Mouse (Mus musculus) stomach, embryonic 14.5 days (tissue): Measurements from ENCODE around the gene Olfr872. TPM values are rescaled to one million over a fixed set of nuclear protein-coding genes. Genes with fewer than 3 reads are reported as not detected.
"Not testable (repeated sequence)": the region's sequence is repeated elsewhere in the genome, so short reads cannot be mapped to it uniquely, and the experiment has no call there.

ENCODE experiments used
- ATAC-seq: fragments of 200-750 bp; cut with Nextera tagmentation; 2 replicates; pipeline ENCODE4 v1.8.0; 2017; ENCODE audit warnings: low read depth, moderate TSS enrichment; ENCODE audit not compliant: insufficient number of reproducible peaks, insufficient read depth, low FRiP score
- H3K27ac ChIP-seq: fragments of 300-500 bp; sonication (generic); 2 replicates; pipeline ENCODE4 v1.5.1; 2014; ENCODE audit warnings: mild to moderate bottlenecking, low read length, moderate library complexity, mixed read lengths
- H3K27me3 ChIP-seq: fragments of 300-500 bp; sonication (generic); 2 replicates; pipeline ENCODE4 v1.6.1; 2014; ENCODE audit warnings: low read length, control low read depth, mixed read lengths; ENCODE audit not compliant: control insufficient read depth, insufficient read depth
- H3K36me3 ChIP-seq: fragments of 300-500 bp; sonication (generic); 2 replicates; pipeline ENCODE4 v1.6.1; 2014; ENCODE audit warnings: mild to moderate bottlenecking, control low read depth, low read length, moderate library complexity, mixed read lengths; ENCODE audit not compliant: control insufficient read depth, insufficient read depth
- H3K4me1 ChIP-seq: fragments of 300-500 bp; sonication (generic); 2 replicates; pipeline ENCODE4 v1.6.1; 2014; ENCODE audit warnings: low read length, control low read depth, mixed read lengths; ENCODE audit not compliant: control insufficient read depth, insufficient read depth
- H3K4me2 ChIP-seq: fragments of 300-500 bp; sonication (generic); replicated peaks from 2 replicates; pipeline ENCODE4 v1.6.1; 2014; ENCODE audit warnings: low read depth, low read length, control low read depth
- H3K4me3 ChIP-seq: fragments of 300-500 bp; sonication (generic); 2 replicates; pipeline ENCODE4 v1.5.1; 2014; ENCODE audit warnings: low read depth, low read length, control low read depth
- H3K9ac ChIP-seq: fragments of 300-500 bp; sonication (generic); replicated peaks from 2 replicates; pipeline ENCODE4 v1.6.1; 2014; ENCODE audit warnings: low read depth, mild to moderate bottlenecking, control low read depth, low read length, moderate library complexity, mixed read lengths
- H3K9me3 ChIP-seq: fragments of 300-500 bp; sonication (generic); 2 replicates; pipeline ENCODE4 v1.6.1; 2016; ENCODE audit warnings: low read depth, low read length, control low read depth; ENCODE audit not compliant: control insufficient read depth
- WGBS: fragments of 180-500 bp; shearing (Covaris S2); extraction: QIAGEN DNeasy Blood & Tissue Kit; methylation state at CpG from one replicate; pipeline ENCODE4 v1.1.7; 2014; 5-methylcytosine and 5-hydroxymethylcytosine counted together
- polyA plus RNA-seq: library from polyadenylated mRNA; unstranded; fragments of >200 nt; fragmentation: Nextera tagmentation; extraction: Ambion mirVana; gene quantifications from 2 replicates; pipeline ENCODE4 v1.2.1, GENCODE M21; 2014

Gene Olfr872
- not detected in 2 replicates for polyA plus RNA-seq

GRCm38 (mm10) chr9:20236819-20237218, at the start of gene Olfr872:
TSS of gene Olfr872 (plus strand) at chr9:20237119.
- ATAC-seq = no peak

GRCm38 (mm10) chr9:20202131-20202530, 34.8 kb upstream of the Olfr872 start:
- no peaks in the 10 kb centered on the region for H3K36me3 ChIP-seq
- no peak overlapping the region for H3K4me3 ChIP-seq
- no peak overlapping the region for H3K4me2 ChIP-seq
- no peaks in the 10 kb centered on the region for H3K27me3 ChIP-seq
- H3K27ac ChIP-seq = no peak overlapping the region
- no peaks in the 10 kb centered on the region for H3K4me1 ChIP-seq
- no peak overlapping the region for H3K9ac ChIP-seq
- WGBS = 71% methylated on average over 1 of the region's 1 CpGs
- H3K9me3 ChIP-seq = no peaks in the 10 kb centered on the region; the same call in 1 of the 2 replicates
- no peak for ATAC-seq

More at GRCm38 (mm10) chr9:20236819-20237218, at the start of gene Olfr872:
- Histone ChIP-seq H3K27ac (no peak within 1 kb of the TSS), H3K4me3 (no peak within 1 kb of the TSS), H3K27me3 (no peaks in the 10 kb centered on the region), H3K9ac (no peak within 1 kb of the TSS), H3K4me1 (no peaks in the 10 kb centered on the region), H3K4me2 (no peak within 1 kb of the TSS), H3K36me3 (no peaks in the 10 kb centered on the region), H3K9me3 (no peaks in the 10 kb centered on the region)

GRCm38 (mm10) chr9:20203413-20203984, 33.4 kb upstream of the Olfr872 start:
- not testable (repeated sequence) for H3K27ac ChIP-seq, H3K9ac ChIP-seq, H3K4me3 ChIP-seq, H3K36me3 ChIP-seq, ATAC-seq, H3K27me3 ChIP-seq, H3K9me3 ChIP-seq, H3K4me1 ChIP-seq, H3K4me2 ChIP-seq
- WGBS = 83% methylated on average over 7 of the region's 7 CpGs

- no peak overlapping the region for H3K9ac ChIP-seq
- H3K4me2 ChIP-seq = no peak overlapping the region
- no peaks in the 10 kb centered on the region for H3K36me3 ChIP-seq
- H3K27ac ChIP-seq = no peak overlapping the region
- no peak overlapping the region for H3K4me3 ChIP-seq
- H3K4me1 ChIP-seq = no peaks in the 10 kb centered on the region
- 45% methylated on average over 1 of the region's 1 CpGs for WGBS
- no peak for ATAC-seq
- 0 out of 2 replicates have a peak, but pooled peaks cover 4% of the 10 kb centered on the region for H3K9me3 ChIP-seq
- H3K27me3 ChIP-seq = no peaks in the 10 kb centered on the region
These were observed 26.1 kb upstream of the Olfr872 start for GRCm38 (mm10) chr9:20210812-20211211.

GRCm38 (mm10) chr9:20211477-20211876, 25.4 kb upstream of the Olfr872 start:
- no peaks in the 10 kb centered on the region for H3K4me1 ChIP-seq
- no peak for ATAC-seq
- no peaks in the 10 kb centered on the region for H3K36me3 ChIP-seq
- no peak overlapping the region for H3K4me2 ChIP-seq
- no peak overlapping the region for H3K9ac ChIP-seq
- H3K4me3 ChIP-seq = no peak overlapping the region
- 66% methylated on average over 2 of the region's 2 CpGs for WGBS
- H3K9me3 ChIP-seq = 0 out of 2 replicates have a peak, but pooled peaks cover 4% of the 10 kb centered on the region
- H3K27ac ChIP-seq = no peak overlapping the region
- H3K27me3 ChIP-seq = no peaks in the 10 kb centered on the region

- H3K9me3 ChIP-seq = 0 out of 2 replicates have a peak, but pooled peaks cover 4% of the 10 kb centered on the region
- H3K9ac ChIP-seq = no peak within 1 kb of the TSS
- H3K4me1 ChIP-seq = no peaks in the 10 kb centered on the region
- no peak within 1 kb of the TSS for H3K27ac ChIP-seq
- no peak within 1 kb of the TSS for H3K4me3 ChIP-seq
- no peak for ATAC-seq
- H3K27me3 ChIP-seq = no peaks in the 10 kb centered on the region
- H3K36me3 ChIP-seq = no peaks in the 10 kb centered on the region
- no peak within 1 kb of the TSS for H3K4me2 ChIP-seq
These were observed 25.0 kb upstream of the Olfr872 start, which contains the start of gene Olfr871 for GRCm38 (mm10) chr9:20211907-20212306. TSS of gene Olfr871 (plus strand) at chr9:20212207.

GRCm38 (mm10) chr9:20237378-20237777, 459 bp downstream of the Olfr872 start:
- WGBS = 68% methylated on average over 2 of the region's 2 CpGs
- Histone ChIP-seq H3K36me3 (no peaks in the 10 kb centered on the region), H3K4me3 (no peak overlapping the region), H3K4me1 (no peaks in the 10 kb centered on the region), H3K9me3 (no peaks in the 10 kb centered on the region), H3K4me2 (no peak overlapping the region), H3K27me3 (no peaks in the 10 kb centered on the region), H3K27ac (no peak overlapping the region), H3K9ac (no peak overlapping the region)
- no peak for ATAC-seq

- H3K9ac ChIP-seq = no peak within 1 kb of the TSS
These were observed 45.1 kb downstream of the Olfr872 start, which contains the start of gene Olfr39 for GRCm38 (mm10) chr9:20282051-20282450. TSS of gene Olfr39 (plus strand) at chr9:20282351.

GRCm38 (mm10) chr9:20295562-20295961, 58.6 kb downstream of the Olfr872 start:
- not testable (repeated sequence) for H3K4me3 ChIP-seq, H3K4me2 ChIP-seq, H3K9ac ChIP-seq, H3K27me3 ChIP-seq, ATAC-seq, H3K36me3 ChIP-seq, H3K4me1 ChIP-seq, H3K9me3 ChIP-seq, H3K27ac ChIP-seq
- WGBS = 86% methylated on average over 5 of the region's 5 CpGs

More at GRCm38 (mm10) chr9:20282051-20282450, 45.1 kb downstream of the Olfr872 start, which contains the start of gene Olfr39:
- Histone ChIP-seq H3K9me3 (no peaks in the 10 kb centered on the region), H3K4me2 (no peak within 1 kb of the TSS), H3K27me3 (no peaks in the 10 kb centered on the region), H3K4me3 (no peak within 1 kb of the TSS), H3K36me3 (no peaks in the 10 kb centered on the region), H3K4me1 (no peaks in the 10 kb centered on the region), H3K27ac (no peak within 1 kb of the TSS)
- no peak for ATAC-seq
- WGBS = 81% methylated on average over 1 of the region's 1 CpGs
